Mouse (Mus musculus) testis, adult 2 months (tissue): ENCODE results near the gene Spaca6.

Source experiments
- CTCF ChIP-seq: fragments of 200-500 bp; IDR thresholded peaks from 2 replicates; pipeline ENCODE4 v1.5.1; 2012; ENCODE audit warnings: low read depth, mild to moderate bottlenecking, inconsistent platforms, low read length, moderate library complexity; ENCODE audit not compliant: control insufficient read depth, insufficient read depth, insufficient replicate concordance
- POLR2A ChIP-seq: fragments of 200-500 bp; IDR thresholded peaks from 2 replicates; pipeline ENCODE4 v1.6.1; 2012; ENCODE audit warnings: low read depth, mild to moderate bottlenecking, inconsistent platforms, low read length, moderate library complexity; ENCODE audit not compliant: control insufficient read depth

- TF ChIP-seq CTCF (no peak), POLR2A (no peak)
Observed at GRCm38 (mm10) chr17:17857446-17857845, 30.5 kb downstream of the Spaca6 start.
